Mouse (Mus musculus) Muller cell, postnatal 12 days (primary cell): ENCODE data around the gene Id1.
A peak's percentile ranks its signal among the peaks of the same experiment; 100 is the strongest.

Source experiments
- DNase-seq: peaks from one replicate; pipeline ENCODE4 v3.0.0-alpha.2; 2015; ENCODE audit errors: inconsistent ontology term

Gene Id1

GRCm38 (mm10) chr2:152736090-152736601 is at the start of gene Id1:
TSS of gene Id1 (plus strand) at chr2:152736251.
- DNase-seq: peak; percentile 93

DNA sequence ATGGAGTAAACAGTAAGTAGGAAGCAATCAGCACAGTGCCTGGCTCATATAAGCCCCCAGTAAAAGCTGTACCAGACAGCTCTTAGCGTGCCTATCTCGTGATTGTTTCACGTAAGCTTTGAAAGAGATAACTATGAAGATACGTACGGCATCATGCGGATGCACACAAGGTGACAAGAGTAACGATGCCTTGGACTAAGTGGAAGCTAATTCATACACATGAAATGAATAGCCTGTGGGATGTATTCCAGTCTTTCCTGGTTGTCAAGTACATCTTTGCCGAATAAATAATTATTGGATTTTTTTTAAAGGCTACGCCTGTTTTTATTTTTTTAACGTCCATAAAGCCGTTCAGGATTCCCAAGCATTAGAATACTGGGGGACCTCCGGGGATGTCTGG is 49.7 kb upstream of the Id1 start:
- no peak for DNase-seq

- DNase-seq: peak; percentile 95
Measured at GRCm38 (mm10) chr2:152686806-152687267, 49.2 kb upstream of the Id1 start, which contains the start of gene Mcts2. TSS of gene Mcts2 (plus strand) at chr2:152687035.

DNA sequence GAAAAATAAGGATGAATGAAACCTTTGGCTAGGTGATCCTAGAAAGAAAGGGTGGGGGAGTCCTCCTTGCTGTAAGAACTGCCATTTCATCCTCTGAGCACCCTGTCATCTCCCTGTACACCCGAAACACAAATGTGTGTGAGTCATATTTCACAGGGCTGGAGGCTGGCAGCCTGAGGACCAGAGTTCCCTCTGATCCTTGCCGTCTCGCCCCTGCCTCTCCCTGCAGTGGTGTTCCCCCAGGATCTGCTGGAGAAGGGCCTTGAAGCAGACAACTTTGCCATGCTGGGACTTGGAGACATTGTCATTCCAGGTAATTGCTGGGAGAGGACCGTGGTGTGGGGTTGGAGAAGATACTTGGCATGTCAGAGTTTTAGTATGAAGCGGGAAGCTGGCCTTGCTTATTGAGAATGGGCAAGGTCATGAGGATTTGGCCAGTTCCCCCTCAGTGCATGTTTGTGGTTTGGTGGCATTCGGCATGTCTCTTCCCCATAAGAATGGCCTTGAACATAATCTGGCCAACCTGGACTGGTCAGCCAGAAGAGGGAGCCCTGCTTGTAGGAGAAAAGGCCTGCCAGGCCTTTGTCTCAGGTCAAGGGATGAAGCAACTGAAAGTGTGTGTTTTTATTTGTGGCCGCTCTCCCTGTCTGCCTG is 44.4 kb upstream of the Id1 start:
- peak; percentile 90 for DNase-seq

- DNase-seq: no peak
Measured at GRCm38 (mm10) chr2:152693233-152693632, 42.8 kb upstream of the Id1 start.

- DNase-seq: no peak
Measured at GRCm38 (mm10) chr2:152693735-152694134, 42.3 kb upstream of the Id1 start.

GRCm38 (mm10) chr2:152694708-152695107 is 41.3 kb upstream of the Id1 start:
- DNase-seq: no peak

GRCm38 (mm10) chr2:152696016-152696415 is 40.0 kb upstream of the Id1 start:
- DNase-seq: no peak

- peak; percentile 95 for DNase-seq
Measured at GRCm38 (mm10) chr2:152696476-152697164, 39.4 kb upstream of the Id1 start.

DNA sequence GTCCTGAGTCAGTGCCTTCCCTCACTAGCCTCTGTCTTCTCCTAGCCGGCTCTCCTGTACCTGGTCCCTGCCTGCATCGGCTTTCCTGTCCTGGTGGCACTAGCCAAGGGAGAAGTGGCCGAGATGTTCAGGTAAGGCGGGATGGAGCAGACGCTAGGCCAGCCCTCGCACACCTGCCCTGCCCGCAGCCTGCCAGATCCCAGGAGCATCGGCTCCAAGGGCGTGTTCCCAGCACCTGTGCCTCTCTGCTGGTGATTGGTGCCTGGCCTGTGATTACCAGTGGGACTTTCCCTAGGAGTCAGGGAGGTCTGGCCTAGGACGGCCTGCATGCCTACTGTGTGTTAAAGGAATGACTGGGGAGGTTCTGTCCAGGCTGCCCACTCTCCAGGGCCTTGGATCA is 35.9 kb upstream of the Id1 start:
- no peak for DNase-seq

- DNase-seq: no peak
Measured at GRCm38 (mm10) chr2:152700725-152701124, 35.3 kb upstream of the Id1 start.

- DNase-seq: no peak
Measured at GRCm38 (mm10) chr2:152703596-152704255, 32.3 kb upstream of the Id1 start.

- DNase-seq: no peak
Measured at GRCm38 (mm10) chr2:152704256-152704605, 31.8 kb upstream of the Id1 start.

DNA sequence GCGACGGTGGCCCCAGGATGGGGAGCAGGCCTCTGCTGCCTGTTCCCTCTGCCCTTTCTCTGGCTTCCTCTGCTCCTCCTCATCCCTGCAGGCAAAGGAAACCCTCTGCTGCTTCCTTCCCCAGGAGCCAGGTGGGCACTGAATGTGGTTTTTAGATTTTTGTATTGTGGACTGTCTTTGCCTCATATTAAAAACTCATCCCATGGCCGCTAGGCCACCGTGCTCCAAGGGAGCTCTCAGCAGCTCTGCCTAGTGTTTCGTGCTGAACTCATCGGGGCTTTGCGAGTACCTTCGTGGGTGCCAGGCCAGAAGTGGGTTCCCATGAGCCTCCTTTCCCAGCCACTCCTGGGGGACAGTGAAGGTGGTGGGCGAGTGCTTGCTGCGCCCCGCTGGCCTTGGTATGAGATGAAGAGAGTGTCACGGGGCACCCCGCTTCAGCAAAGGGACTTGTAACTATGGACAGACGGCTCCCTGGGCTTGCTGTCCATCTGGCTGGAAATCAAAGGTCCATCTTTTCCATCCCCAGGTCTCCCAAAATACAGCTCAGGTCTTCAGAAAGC is 31.2 kb upstream of the Id1 start:
- no peak for DNase-seq

GRCm38 (mm10) chr2:152705993-152706571 is 30.0 kb upstream of the Id1 start:
- DNase-seq: peak; percentile 81

- DNase-seq: no peak
Measured at GRCm38 (mm10) chr2:152707186-152707585, 28.9 kb upstream of the Id1 start.

- DNase-seq: peak; percentile 92
Measured at GRCm38 (mm10) chr2:152707627-152708026, 28.4 kb upstream of the Id1 start.

DNA sequence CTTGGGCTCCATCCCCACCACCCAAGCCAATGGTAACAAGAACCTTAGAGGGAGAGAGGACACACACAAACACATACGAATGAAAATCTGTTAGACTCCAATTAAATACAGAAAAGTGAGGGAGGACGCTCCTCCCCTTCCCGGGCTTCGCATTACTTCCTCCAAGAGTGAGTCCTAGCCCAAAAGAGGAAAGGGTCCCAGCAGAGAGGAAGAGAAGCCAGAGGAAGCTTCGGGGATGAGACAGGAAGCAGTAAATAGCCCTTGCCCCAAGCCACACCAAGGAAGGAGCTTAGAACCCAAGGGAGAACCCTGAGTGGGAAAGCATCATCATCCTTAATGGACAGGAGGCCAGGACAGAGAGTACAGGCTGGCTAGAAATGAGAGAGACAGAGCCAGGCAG is 27.0 kb upstream of the Id1 start:
- no peak for DNase-seq

DNA sequence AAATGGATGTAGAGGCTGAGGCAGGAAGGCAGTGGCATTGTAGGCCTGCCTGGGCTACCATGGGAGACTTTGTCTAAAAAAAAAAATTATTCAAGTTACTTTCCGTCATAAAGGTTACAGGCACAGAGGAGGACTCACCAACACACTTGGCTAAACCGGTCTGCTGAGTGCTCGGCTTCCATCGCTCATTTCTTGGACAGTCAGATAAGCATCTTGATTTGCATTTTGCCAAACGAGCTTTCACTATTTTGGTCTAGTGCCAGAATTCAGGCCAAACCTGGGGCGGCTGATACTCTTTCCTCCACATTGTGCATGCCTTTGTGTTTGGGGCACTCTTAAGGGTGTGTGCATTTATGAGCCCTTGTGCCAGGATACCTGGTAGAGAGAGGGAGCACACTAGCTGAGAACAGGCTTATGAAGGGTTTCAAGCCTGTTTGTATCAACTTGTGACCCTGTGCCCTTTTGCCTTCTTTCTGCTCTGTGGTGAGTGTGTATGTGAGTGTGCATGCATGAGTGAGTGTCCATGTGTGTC is 19.7 kb upstream of the Id1 start:
- no peak for DNase-seq

- DNase-seq: no peak
Measured at GRCm38 (mm10) chr2:152717652-152718051, 18.4 kb upstream of the Id1 start.

GRCm38 (mm10) chr2:152718076-152718475 is 18.0 kb upstream of the Id1 start:
- DNase-seq: no peak
